Mouse (Mus musculus) midbrain, embryonic 14.5 days (tissue): ENCODE measurements around the gene 1700123O20Rik. TPM values are rescaled to one million over a fixed set of nuclear protein-coding genes. Genes with fewer than 3 reads are reported as not detected.

Experiments used
- ATAC-seq: fragments of 200-750 bp; cut with Nextera tagmentation; 2 replicates; pipeline ENCODE4 v1.8.0; 2017; ENCODE audit warnings: moderate number of reproducible peaks, moderate library complexity; ENCODE audit not compliant: low FRiP score, low TSS enrichment
- DNase-seq: peaks from one replicate; pipeline ENCODE4 v3.0.0-alpha.2; 2015
- H3K27ac ChIP-seq: fragments of 300-500 bp; sonication (generic); replicated peaks from 2 replicates; pipeline ENCODE4 v1.5.1; 2014; ENCODE audit warnings: mild to moderate bottlenecking, low read depth, low read length, moderate library complexity
- H3K27me3 ChIP-seq: fragments of 300-500 bp; sonication (generic); 2 replicates; pipeline ENCODE4 v1.6.1; 2014; ENCODE audit warnings: low read length, control low read depth, mixed read lengths; ENCODE audit not compliant: control insufficient read depth, insufficient read depth
- H3K36me3 ChIP-seq: fragments of 300-500 bp; sonication (generic); 2 replicates; pipeline ENCODE4 v1.6.1; 2014; ENCODE audit warnings: low read length, control low read depth; ENCODE audit not compliant: control insufficient read depth, insufficient read depth
- H3K4me1 ChIP-seq: fragments of 300-500 bp; sonication (generic); 2 replicates; pipeline ENCODE4 v1.6.1; 2014; ENCODE audit warnings: mild to moderate bottlenecking, antibody characterized with exemption, low read length, control low read depth; ENCODE audit not compliant: control insufficient read depth, insufficient read depth
- H3K4me2 ChIP-seq: fragments of 300-500 bp; sonication (generic); 2 replicates; pipeline ENCODE4 v1.6.1; 2014; ENCODE audit warnings: mild to moderate bottlenecking, low read length, moderate library complexity
- H3K4me3 ChIP-seq: fragments of 300-500 bp; sonication (generic); replicated peaks from 2 replicates; pipeline ENCODE4 v1.5.1; 2014; ENCODE audit warnings: low read depth, low read length
- H3K9ac ChIP-seq: fragments of 300-500 bp; sonication (generic); replicated peaks from 2 replicates; pipeline ENCODE4 v1.6.1; 2014; ENCODE audit warnings: mild to moderate bottlenecking, low read length, moderate library complexity
- H3K9me3 ChIP-seq: fragments of 300-500 bp; sonication (generic); 2 replicates; pipeline ENCODE4 v1.6.1; 2016; ENCODE audit warnings: low read length, control low read depth, mixed read lengths; ENCODE audit not compliant: control insufficient read depth
- WGBS: fragments of 180-500 bp; shearing (Covaris S2); extraction: QIAGEN DNeasy Blood & Tissue Kit; methylation state at CpG from one replicate; pipeline ENCODE4 v1.1.7; 2014; 5-methylcytosine and 5-hydroxymethylcytosine counted together
- polyA plus RNA-seq: library from polyadenylated mRNA; unstranded; fragments of >200 nt; fragmentation: Nextera tagmentation; extraction: Ambion mirVana; gene quantifications from 2 replicates; pipeline ENCODE4 v1.2.1, GENCODE M21; 2014

Gene 1700123O20Rik
- polyA plus RNA-seq, 1 experiment from 2014 or later: 74.0 TPM

DNA sequence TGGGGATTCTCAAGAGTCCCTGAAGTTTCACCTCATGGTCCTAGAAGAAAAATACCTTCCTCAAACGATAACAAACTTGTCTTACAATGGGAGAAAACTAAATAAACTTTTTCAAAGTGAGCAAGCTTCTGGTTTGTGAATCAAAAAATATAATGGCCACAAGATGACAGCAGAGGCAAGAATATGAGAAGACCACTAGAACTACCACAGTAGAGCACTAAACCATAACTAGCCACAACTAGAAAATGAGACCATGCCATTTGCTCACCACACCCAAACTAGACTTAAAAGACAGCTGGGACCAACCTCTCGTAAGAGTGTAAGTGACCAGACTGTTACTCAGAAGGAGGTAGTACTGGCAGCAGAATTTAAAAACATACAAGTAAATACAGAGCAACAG, 26.0 kb upstream of the 1700123O20Rik start:
- 93% methylated on average over 2 of the region's 2 CpGs for WGBS
- no peak for ATAC-seq
- H3K9ac ChIP-seq: no peak overlapping the region
- H3K27ac ChIP-seq: no peak overlapping the region
- no peak overlapping the region for H3K4me3 ChIP-seq
- DNase-seq: no peak
- no peaks in the 10 kb centered on the region for H3K27me3 ChIP-seq
- no peak overlapping the region for H3K4me2 ChIP-seq
- H3K9me3 ChIP-seq: no peaks in the 10 kb centered on the region
- H3K36me3 ChIP-seq: peaks cover 93% of the 10 kb centered on the region
- H3K4me1 ChIP-seq: no peaks in the 10 kb centered on the region

DNA sequence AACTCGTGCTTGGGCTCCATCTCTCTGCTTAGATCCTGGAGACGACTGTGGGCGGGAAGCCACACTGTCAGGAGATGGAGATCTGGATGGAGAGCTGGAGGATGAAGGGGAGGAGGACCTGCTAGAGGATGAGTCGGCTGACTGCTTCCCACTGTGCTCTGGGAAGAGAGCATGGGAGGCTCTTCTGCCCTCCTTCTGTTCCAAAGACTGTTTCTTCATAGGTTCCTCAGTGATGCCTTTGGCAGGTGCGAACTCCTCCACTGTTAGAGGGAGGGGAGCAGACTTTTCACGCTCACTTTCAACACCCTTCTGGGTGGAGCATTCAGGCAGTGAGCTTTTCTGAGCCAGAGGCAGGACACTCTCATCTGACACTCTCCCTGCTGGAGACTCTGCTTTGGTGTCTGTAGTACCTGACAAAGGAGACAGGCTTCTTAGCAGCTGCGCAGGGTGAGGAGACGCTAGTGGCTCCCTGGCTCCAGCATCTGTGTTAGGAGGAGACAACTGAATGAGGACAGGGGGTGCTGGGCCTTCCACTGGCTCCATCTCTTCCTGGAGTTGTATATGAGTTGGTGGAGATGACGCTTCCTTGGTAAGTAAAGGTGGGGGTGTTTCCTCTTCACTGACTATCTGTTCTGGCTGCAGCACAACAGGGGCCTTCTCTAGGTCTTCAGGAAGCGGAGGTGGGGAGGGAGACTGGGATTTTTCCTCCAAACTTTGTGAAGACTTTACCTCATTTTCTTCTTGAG, 21.4 kb upstream of the 1700123O20Rik start:
- DNase-seq (no peak), ATAC-seq (no peak)
- Histone ChIP-seq H3K9me3 (no peaks in the 10 kb centered on the region), H3K4me2 (no peak overlapping the region), H3K27me3 (no peaks in the 10 kb centered on the region), H3K27ac (no peak overlapping the region), H3K9ac (no peak overlapping the region), H3K36me3 (peaks cover 96% of the 10 kb centered on the region), H3K4me1 (no peaks in the 10 kb centered on the region), H3K4me3 (no peak overlapping the region)
- WGBS: 91% methylated on average over 10 of the region's 10 CpGs

DNA sequence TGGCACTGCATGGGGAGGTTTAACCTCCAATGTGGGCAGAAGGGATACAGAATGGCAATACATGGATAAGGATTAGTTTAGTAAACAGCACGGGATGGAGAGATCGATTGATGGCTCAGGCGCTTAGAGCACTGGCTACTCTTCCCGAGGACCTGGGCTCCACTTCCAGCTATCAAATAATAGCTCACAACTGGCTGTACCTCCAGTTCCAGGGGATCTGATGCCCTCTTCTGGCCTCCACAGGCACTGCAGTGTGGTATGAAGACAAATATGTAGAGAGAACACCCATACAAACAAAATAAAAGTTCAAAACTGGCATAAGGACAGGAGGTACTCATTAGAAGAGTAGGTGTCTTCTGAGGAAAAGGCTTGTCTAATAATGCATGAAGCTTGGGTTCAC, 16.6 kb upstream of the 1700123O20Rik start:
- H3K4me2 ChIP-seq: no peak overlapping the region
- H3K9ac ChIP-seq: no peak overlapping the region
- H3K27ac ChIP-seq: no peak overlapping the region
- no peak overlapping the region for H3K4me3 ChIP-seq
- no peaks in the 10 kb centered on the region for H3K27me3 ChIP-seq
- H3K9me3 ChIP-seq: no peaks in the 10 kb centered on the region
- DNase-seq: peak; percentile 61
- 82% methylated on average over 4 of the region's 4 CpGs for WGBS
- H3K36me3 ChIP-seq: peaks cover 77% of the 10 kb centered on the region
- ATAC-seq: no peak
- no peaks in the 10 kb centered on the region for H3K4me1 ChIP-seq

DNA sequence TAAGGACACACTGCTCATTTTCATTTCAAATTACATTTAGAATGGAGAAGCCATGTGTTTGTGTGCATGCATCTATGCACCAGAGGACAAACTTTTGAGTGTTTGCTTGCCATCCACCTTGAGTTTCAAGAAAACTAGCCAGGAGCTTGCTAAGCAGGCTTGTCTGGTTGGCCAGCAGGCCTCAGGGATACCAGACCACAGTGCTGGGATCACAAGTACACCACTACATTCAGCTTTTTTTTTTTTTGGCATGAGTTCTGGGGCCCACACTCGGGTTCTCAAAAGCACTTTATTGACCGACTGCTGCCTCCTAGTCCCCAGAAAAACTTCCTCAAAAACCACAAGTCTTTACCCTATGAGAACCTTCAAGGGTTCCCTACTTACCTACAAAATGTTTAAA, 11.7 kb upstream of the 1700123O20Rik start:
- Histone ChIP-seq H3K4me3 (no peak overlapping the region), H3K36me3 (peaks cover 77% of the 10 kb centered on the region), H3K27me3 (no peaks in the 10 kb centered on the region), H3K27ac (no peak overlapping the region), H3K9ac (no peak overlapping the region), H3K9me3 (no peaks in the 10 kb centered on the region), H3K4me2 (no peak overlapping the region), H3K4me1 (no peaks in the 10 kb centered on the region)
- no peak for DNase-seq
- 89% methylated on average over 2 of the region's 2 CpGs for WGBS
- ATAC-seq: no peak

DNA sequence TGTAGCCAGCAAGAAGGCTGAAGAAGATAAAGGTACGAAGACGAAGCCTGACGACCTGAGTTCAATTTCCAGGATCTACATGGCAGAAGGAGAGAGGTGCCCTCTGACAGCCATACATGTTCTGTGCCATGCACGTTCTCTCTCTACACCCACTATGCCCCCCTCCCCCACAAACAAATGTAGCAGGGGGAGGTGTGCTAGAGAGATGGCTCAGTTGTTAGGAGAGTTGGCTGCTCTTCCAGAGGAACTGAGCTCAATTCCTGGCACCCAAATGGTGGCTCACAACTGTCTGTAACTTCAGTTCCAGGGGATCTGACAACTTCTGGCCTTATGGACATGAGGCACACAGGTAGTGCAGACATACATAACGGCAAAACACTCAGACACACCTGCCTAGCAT, 9.7 kb upstream of the 1700123O20Rik start:
- Histone ChIP-seq H3K4me2 (no peak overlapping the region), H3K9me3 (no peaks in the 10 kb centered on the region), H3K27ac (no peak overlapping the region), H3K9ac (no peak overlapping the region), H3K36me3 (peaks cover 70% of the 10 kb centered on the region), H3K27me3 (no peaks in the 10 kb centered on the region), H3K4me3 (no peak overlapping the region), H3K4me1 (no peaks in the 10 kb centered on the region)
- DNase-seq: no peak
- 91% methylated on average over 5 of the region's 5 CpGs for WGBS
- no peak for ATAC-seq

DNA sequence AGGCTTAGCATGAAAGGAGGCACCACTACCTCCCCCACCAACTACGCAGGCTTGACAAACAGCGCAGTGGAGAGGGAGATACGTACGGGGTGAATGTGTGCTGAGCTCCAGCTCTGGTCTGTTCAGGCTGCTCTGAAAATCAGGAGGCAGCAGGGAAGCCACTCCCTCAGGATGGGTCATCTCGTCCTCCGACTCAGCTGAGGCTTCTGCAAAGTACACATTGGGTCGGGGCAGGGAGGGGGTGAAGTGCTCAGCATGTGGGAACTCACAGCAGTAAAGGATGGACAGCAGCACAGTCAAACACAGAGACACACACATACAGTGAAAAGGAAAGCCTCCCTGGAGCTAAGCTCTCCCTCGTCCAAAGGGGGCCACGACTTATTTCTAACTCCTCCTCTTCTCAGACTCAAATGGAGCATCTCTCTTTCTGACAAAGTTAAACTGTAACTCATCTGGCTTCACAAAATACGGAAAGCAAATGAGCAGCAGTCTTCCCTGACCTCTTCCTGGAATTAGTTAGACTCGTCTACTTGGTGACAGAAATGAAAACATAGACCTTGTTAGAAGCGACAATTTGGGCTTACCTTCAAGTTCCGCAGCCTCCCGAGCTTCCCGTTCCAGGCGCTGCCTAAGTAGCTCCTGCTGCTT, 7.2 kb upstream of the 1700123O20Rik start:
- Histone ChIP-seq H3K9me3 (no peaks in the 10 kb centered on the region), H3K4me2 (no peak overlapping the region), H3K36me3 (peaks cover 78% of the 10 kb centered on the region), H3K9ac (no peak overlapping the region), H3K4me1 (no peaks in the 10 kb centered on the region; the same call in 1 of the 2 replicates), H3K27me3 (no peaks in the 10 kb centered on the region), H3K27ac (no peak overlapping the region), H3K4me3 (no peak overlapping the region)
- DNase-seq (no peak), ATAC-seq (no peak)
- WGBS: 89% methylated on average over 16 of the region's 16 CpGs

DNA sequence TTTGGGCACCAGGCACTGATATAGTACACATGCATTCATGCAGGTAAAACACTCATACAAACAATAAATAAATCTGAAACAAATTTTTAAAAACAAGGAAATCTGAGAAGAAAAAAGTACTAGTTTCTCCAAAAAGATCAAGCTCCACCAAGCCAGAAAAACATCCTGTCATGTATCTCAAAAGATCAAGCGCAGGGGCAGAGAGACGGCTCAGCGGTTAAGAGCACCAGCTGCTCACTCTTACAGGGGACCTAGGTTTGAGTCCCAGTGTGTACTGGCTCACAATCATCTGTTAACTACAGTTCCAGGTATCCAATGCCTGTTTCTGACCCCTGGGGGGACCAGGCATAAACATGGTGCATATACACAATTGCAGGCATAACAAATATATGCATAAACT, 3.6 kb upstream of the 1700123O20Rik start:
- Histone ChIP-seq H3K27me3 (no peaks in the 10 kb centered on the region), H3K36me3 (peaks cover 49% of the 10 kb centered on the region)
- ATAC-seq: no peak

DNA sequence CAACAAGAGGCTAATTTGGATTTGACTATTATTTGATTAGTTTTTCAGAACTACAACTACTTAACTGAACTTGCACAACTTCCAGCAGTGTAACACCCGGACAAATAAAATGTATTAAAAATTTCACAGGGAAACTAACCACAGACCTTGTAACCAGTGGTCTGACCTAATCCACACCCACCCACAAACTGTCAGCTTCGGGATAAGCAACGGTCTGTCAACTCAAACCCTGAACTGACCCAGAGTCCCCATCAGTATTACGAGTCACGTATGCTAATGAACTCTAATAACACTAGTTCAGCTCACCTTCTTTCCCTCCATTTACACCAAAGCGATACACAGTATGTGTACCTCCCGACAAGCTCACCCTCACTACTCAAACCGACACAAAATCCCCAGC, 545 bp upstream of the 1700123O20Rik start:
- peak overlapping the region; percentile 95 for H3K27ac ChIP-seq
- no peak for ATAC-seq
- 15% methylated on average over 8 of the region's 8 CpGs for WGBS

More for the DNA sequence above, 3.6 kb upstream of the 1700123O20Rik start:
- Histone ChIP-seq H3K9me3 (no peaks in the 10 kb centered on the region), H3K9ac (no peak overlapping the region), H3K4me3 (no peak overlapping the region), H3K4me2 (no peak overlapping the region), H3K27ac (no peak overlapping the region), H3K4me1 (peaks cover 11% of the 10 kb centered on the region)
- 90% methylated on average over 3 of the region's 3 CpGs for WGBS
- DNase-seq: no peak

More for the DNA sequence above, 545 bp upstream of the 1700123O20Rik start:
- Histone ChIP-seq H3K9me3 (no peaks in the 10 kb centered on the region), H3K9ac (peak overlapping the region; percentile 88), H3K27me3 (no peaks in the 10 kb centered on the region), H3K4me1 (peaks cover 21% of the 10 kb centered on the region), H3K4me3 (peak overlapping the region; percentile 80), H3K36me3 (peaks cover 40% of the 10 kb centered on the region), H3K4me2 (peak overlapping the region; percentile 79)
- no peak for DNase-seq
